Mouse (Mus musculus): Measurements from ENCODE around the gene Rab37. TPM values are rescaled to one million over a fixed set of nuclear protein-coding genes. Genes with fewer than 3 reads are reported as not detected.

Gene Rab37
- polyA plus RNA-seq, 1 experiment from 2014 or later: 3.6 TPM

DNA sequence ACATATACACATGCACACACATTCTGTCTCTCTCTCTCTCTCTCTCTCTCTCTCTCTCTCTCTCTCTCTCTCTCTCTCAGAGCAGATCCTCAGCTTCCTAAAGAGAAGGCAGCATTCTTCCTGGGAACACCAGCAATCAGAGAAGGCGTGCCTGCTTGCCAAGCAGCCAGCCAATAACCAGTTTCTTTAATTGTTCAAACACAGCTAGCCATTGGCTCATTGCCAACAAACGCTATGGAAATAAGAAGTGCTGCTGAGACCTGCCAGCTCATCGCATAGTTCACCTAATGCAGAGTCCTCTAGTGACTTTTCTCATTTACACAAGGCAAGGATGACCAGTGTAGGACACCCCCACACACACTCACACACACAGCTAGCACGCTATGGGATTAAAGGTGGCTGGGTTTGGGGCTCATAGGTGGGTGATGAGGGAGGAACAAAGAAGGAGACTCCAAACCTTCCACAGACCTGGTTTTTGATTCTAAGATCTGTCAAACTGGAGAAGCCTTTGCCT lies 16.2 kb downstream of the Rab37 start:
- Histone ChIP-seq H3K9ac (no peak overlapping the region), H3K27ac (no peak overlapping the region), H3K9me3 (no peaks in the 10 kb centered on the region), H3K4me3 (replicated peaks) (no peak overlapping the region), H3K36me3 (no peaks in the 10 kb centered on the region), H3K27me3 (replicated peaks) (no peaks in the 10 kb centered on the region), H3K4me2 (replicated peaks) (no peak overlapping the region), H3K4me1 (replicated peaks) (0 out of 2 replicates have a peak, but pooled peaks cover 3% of the 10 kb centered on the region)
- 21% methylated on average over 4 of the region's 4 CpGs for WGBS
- no peak for ATAC-seq

DNA sequence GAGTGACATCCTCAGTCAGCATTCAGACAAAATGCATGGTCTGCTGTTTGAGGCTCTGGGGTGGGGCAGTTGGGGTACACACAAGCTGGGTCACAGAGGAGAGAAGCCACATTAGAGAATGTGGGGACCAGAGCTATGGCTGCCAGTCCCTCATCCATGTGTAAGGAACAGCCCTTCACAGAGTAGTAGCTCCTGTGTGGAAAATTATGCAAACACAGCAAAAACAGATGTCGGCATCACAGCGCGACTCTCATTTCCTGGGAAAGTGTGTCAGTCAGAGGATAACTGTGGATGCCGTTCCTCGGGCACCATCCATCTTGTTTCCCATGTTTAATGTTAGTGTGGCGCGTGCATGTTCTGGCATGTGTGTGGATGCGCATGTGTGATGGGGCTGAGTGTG lies 16.9 kb downstream of the Rab37 start:
- no peak overlapping the region for H3K4me2 ChIP-seq (replicated peaks)
- no peaks in the 10 kb centered on the region for H3K9me3 ChIP-seq
- H3K27ac ChIP-seq: no peak overlapping the region
- no peak overlapping the region for H3K9ac ChIP-seq
- no peaks in the 10 kb centered on the region for H3K27me3 ChIP-seq (replicated peaks)
- no peaks in the 10 kb centered on the region for H3K36me3 ChIP-seq
- H3K4me1 ChIP-seq (replicated peaks): 0 out of 2 replicates have a peak, but pooled peaks cover 3% of the 10 kb centered on the region
- no peak for ATAC-seq
- no peak overlapping the region for H3K4me3 ChIP-seq (replicated peaks)
- 87% methylated on average over 8 of the region's 8 CpGs for WGBS

DNA sequence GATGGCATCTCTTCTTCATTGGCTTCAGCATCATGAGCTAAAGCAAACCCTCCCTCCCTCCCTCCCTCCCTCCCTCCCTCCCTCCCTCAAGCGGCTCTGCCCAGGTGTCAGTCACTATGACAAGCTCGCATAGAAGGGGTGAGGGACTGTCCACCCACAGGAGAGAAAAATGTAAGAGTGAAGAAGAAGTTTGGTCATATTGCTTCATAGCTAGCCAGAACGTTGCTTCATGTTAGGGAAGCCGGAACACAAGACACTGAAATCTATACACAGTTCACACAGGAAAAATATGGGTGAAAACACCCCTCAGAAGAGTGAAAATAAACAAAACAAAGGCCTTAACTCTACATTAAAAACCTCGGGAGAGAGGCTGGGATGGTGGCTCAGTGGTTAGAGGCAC lies 19.0 kb downstream of the Rab37 start:
- WGBS: 72% methylated on average over 5 of the region's 5 CpGs
- Histone ChIP-seq H3K9ac (no peak overlapping the region), H3K27ac (no peak overlapping the region), H3K4me1 (replicated peaks) (0 out of 2 replicates have a peak, but pooled peaks cover 3% of the 10 kb centered on the region), H3K36me3 (no peaks in the 10 kb centered on the region), H3K4me3 (replicated peaks) (no peak overlapping the region), H3K9me3 (no peaks in the 10 kb centered on the region), H3K27me3 (replicated peaks) (no peaks in the 10 kb centered on the region), H3K4me2 (replicated peaks) (no peak overlapping the region)
- no peak for ATAC-seq

DNA sequence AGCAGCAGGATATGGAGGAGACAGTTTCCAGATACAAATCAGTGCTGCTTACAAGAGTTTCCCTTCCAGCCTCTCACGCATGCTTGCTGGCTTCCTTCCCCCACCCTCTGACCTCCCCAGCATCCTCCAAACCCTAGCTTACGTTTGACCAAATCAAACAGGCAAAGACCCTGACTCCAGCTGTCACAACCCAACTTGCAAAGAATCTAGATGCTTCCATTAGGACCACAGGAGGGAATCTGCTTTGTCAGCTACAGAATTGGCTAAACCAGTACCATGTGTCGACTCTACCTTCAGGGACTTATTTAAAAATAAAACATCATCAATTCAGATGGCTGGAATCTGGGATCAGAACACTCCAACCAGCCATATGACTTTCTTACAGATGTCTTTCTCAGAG lies 21.0 kb downstream of the Rab37 start:
- Histone ChIP-seq H3K9me3 (no peaks in the 10 kb centered on the region), H3K4me3 (replicated peaks) (no peak overlapping the region), H3K27me3 (replicated peaks) (no peaks in the 10 kb centered on the region), H3K4me1 (replicated peaks) (0 out of 2 replicates have a peak, but pooled peaks cover 3% of the 10 kb centered on the region), H3K4me2 (replicated peaks) (no peak overlapping the region), H3K9ac (no peak overlapping the region), H3K27ac (no peak overlapping the region), H3K36me3 (no peaks in the 10 kb centered on the region)
- 36% methylated on average over 3 of the region's 3 CpGs for WGBS
- no peak for ATAC-seq

DNA sequence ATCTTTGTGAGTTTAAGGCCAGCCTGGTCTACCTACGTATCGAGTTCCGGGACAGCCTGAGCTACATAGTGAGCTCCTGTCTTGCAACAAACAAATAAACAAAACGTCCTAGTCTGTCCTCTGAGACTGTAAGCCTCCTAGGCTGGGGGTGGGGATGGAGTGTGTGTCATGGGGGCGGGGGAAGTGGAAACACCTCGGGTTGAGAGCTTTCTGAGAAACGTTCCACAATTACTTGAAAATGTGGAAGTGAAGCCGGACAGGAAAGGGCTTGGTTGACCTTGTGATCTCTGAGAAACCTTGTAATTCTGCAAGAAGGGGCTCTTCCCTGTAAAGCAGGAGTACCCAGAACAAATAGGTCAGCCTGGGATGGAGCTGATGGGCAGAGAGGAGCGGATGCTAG lies 28.2 kb downstream of the Rab37 start:
- no peaks in the 10 kb centered on the region for H3K27me3 ChIP-seq (replicated peaks)
- H3K4me1 ChIP-seq (replicated peaks): no peaks in the 10 kb centered on the region
- H3K9ac ChIP-seq: no peak overlapping the region
- no peaks in the 10 kb centered on the region for H3K36me3 ChIP-seq
- H3K9me3 ChIP-seq: no peaks in the 10 kb centered on the region
- WGBS: 63% methylated on average over 9 of the region's 9 CpGs
- no peak overlapping the region for H3K4me3 ChIP-seq (replicated peaks)
- no peak for ATAC-seq
- no peak overlapping the region for H3K27ac ChIP-seq
- no peak overlapping the region for H3K4me2 ChIP-seq (replicated peaks)

DNA sequence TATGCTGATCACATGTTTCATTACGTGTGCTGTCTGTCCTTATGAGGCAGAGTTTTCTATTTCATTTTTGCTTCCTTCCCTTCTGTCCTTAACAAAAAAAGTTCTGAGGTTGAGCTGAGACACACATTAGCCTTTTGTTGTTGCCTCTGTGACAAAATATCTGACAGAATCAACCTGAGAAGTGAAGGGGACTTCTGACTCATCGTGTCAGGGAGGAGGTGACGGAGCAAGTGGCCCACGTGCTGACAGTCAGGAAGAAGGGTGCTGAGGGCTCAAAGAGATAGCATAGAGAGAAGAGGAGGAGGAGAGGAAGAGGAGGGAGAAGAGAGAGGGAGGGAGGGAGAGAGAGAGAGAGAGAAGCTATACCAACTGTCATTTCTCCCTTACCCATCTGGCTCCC lies 37.3 kb downstream of the Rab37 start:
- Histone ChIP-seq H3K9ac (no peak overlapping the region), H3K27me3 (replicated peaks) (no peaks in the 10 kb centered on the region), H3K4me1 (replicated peaks) (no peaks in the 10 kb centered on the region), H3K36me3 (no peaks in the 10 kb centered on the region), H3K4me2 (replicated peaks) (no peak overlapping the region), H3K9me3 (no peaks in the 10 kb centered on the region), H3K27ac (no peak overlapping the region), H3K4me3 (replicated peaks) (no peak overlapping the region)
- 75% methylated on average over 4 of the region's 4 CpGs for WGBS
- no peak for ATAC-seq

DNA sequence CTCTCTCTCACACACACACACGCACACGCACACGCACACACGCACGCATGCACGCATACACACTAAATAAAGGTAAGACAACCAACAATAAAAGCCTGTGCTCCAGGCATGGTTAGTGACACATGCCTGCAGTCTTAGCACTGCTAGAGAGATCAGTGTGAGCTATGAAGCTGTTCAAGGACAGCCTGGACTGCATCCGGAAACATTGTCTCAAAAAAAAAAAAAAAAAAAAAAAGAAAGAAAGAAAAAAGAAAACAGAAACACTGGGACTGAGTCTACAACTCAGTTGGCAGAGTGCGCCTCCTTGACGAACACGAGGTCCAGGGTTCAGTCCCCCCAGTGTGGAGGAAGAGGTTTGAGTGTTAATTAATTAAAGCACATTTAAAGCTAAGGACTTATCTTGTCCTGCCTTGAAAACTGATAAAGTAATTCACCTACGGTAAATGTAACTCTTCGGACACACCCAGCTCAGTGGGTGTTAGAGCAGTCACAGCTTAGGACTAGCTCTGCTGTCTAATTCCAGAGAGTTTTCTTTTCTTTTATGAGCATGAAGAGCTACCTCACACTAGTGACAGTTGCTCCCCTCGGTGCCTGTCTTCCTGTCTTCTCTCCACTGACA lies 38.4 kb downstream of the Rab37 start:
- Histone ChIP-seq H3K27me3 (replicated peaks) (no peaks in the 10 kb centered on the region), H3K4me2 (replicated peaks) (no peak overlapping the region), H3K36me3 (no peaks in the 10 kb centered on the region), H3K9ac (no peak overlapping the region), H3K9me3 (no peaks in the 10 kb centered on the region), H3K4me1 (replicated peaks) (no peaks in the 10 kb centered on the region), H3K27ac (no peak overlapping the region), H3K4me3 (replicated peaks) (no peak overlapping the region)
- WGBS: 86% methylated on average over 13 of the region's 13 CpGs
- no peak for ATAC-seq

DNA sequence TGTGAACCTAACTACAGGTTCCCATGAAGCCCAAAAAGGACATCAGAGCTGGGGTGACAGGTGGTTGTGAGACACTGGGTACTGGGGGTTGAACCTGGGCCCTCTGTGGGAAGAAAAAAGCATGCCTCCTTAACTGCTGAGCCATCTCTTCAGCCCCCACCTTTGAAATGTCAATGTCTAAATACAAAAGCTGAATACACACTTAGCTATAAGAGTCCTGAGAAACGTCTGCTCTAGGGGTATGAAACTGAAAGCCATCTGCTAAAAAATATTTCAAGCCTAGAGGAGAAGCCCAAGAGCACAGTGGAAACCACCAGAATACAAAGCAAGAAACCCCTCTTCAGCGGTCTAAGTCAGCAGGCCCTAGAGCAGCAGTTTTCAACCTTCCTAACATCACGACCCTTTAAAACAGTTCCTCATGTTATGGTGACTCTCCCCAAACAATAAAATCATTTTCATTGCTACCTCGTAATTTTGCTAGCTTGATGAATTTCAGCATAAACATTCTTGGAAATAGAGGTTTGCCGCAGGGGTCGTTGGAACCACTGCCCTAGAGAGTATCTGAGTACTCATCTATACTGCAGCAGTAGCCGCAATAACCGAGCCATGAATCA lies 40.6 kb downstream of the Rab37 start:
- no peak overlapping the region for H3K9ac ChIP-seq
- no peaks in the 10 kb centered on the region for H3K27me3 ChIP-seq (replicated peaks)
- ATAC-seq: no peak
- H3K27ac ChIP-seq: no peak overlapping the region
- 64% methylated on average over 8 of the region's 8 CpGs for WGBS
- no peaks in the 10 kb centered on the region for H3K36me3 ChIP-seq
- no peaks in the 10 kb centered on the region for H3K4me1 ChIP-seq (replicated peaks)
- no peak overlapping the region for H3K4me2 ChIP-seq (replicated peaks)
- H3K4me3 ChIP-seq (replicated peaks): no peak overlapping the region
- no peaks in the 10 kb centered on the region for H3K9me3 ChIP-seq

DNA sequence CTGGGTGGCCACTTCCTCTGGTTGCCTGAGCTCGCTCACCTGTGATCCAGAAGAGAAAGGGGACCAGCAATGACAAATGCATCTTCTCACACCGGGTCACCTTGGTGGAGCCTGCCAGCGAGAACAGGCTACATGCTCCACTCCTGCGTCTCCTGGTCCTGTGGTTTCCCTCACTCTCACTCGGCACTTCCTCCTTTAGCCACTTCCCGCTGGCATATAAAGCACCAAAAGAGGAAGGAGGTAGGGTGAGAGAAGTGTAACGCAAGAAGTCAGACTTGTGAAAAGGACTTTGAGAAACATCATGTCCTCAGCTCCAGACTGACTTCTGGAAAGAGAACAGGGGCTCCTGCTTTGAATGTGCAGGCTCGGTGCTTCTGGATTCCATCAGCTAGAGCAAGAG lies 42.6 kb downstream of the Rab37 start, which contains the start of gene Cd300lf:
Cd300lf (minus strand) TSS at position 193 of the 400 bp plus-strand sequence.
- Histone ChIP-seq H3K36me3 (no peaks in the 10 kb centered on the region), H3K27me3 (replicated peaks) (no peaks in the 10 kb centered on the region), H3K9ac (no peak within 1 kb of the TSS), H3K4me3 (replicated peaks) (no peak within 1 kb of the TSS), H3K4me2 (replicated peaks) (no peak within 1 kb of the TSS), H3K27ac (no peak within 1 kb of the TSS), H3K4me1 (replicated peaks) (no peaks in the 10 kb centered on the region), H3K9me3 (no peaks in the 10 kb centered on the region)
- WGBS: 81% methylated on average over 8 of the region's 8 CpGs
- ATAC-seq: no peak

DNA sequence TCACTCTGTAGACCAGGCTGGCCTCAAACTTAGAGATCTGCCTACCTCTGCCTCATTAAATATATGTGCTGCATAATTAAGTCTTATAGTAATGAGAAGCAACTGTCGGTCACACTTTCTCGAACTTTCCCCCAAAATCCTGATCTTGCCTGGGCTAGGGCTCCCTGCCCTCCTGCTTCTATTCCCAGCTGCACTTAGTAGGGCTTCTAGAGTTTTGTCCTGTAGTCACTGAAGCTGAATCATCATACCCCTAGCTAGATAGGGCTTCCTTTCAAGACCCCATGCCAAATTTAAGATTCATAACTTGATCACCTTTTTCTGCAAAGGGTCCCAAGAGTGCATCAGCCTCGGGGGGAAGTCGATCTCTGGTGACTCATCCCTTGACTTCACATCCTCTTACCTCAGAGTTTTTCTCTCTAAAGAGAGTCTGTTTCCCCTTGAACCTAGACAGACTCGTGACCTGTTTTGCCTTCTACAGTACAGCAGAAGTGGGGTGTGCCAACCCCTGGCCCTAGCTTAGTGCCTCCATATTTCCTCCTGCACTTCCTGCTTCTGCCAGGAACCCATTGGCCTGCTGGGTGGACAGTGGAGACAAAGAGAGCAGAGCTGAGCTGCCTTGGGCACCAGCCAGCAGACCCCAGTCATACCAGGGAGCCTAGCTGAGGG lies 47.5 kb downstream of the Rab37 start:
- no peak overlapping the region for H3K27ac ChIP-seq
- H3K4me3 ChIP-seq (replicated peaks): no peak overlapping the region
- no peak for ATAC-seq
- H3K9me3 ChIP-seq: no peaks in the 10 kb centered on the region
- H3K4me2 ChIP-seq (replicated peaks): no peak overlapping the region
- H3K4me1 ChIP-seq (replicated peaks): no peaks in the 10 kb centered on the region
- H3K9ac ChIP-seq: no peak overlapping the region
- H3K27me3 ChIP-seq (replicated peaks): 0 out of 2 replicates have a peak, but pooled peaks cover 3% of the 10 kb centered on the region
- WGBS: 72% methylated on average over 5 of the region's 5 CpGs
- no peaks in the 10 kb centered on the region for H3K36me3 ChIP-seq

DNA sequence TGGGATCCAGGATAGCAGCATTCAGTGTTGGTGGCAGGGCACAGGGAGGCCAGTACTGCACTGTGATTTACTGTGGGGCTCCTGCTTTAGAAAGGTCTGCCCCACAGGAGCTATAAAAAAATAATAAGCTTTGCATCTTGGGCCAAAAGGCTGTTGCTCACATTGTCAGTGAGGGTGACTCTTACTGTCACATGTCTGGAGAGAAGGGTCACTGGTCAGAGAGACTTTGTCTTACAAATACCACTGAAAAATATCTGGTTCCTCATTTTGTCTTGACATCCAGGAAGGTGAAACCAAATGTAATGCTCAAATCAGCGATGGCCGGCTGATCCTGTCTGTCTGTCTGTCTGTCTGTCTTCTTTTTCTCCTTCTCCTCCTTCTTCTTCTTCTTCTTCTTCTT lies 50.7 kb downstream of the Rab37 start:
- Histone ChIP-seq H3K4me2 (replicated peaks) (no peak overlapping the region), H3K27me3 (replicated peaks) (0 out of 2 replicates have a peak, but pooled peaks cover 3% of the 10 kb centered on the region), H3K9ac (no peak overlapping the region), H3K27ac (no peak overlapping the region), H3K4me1 (replicated peaks) (no peaks in the 10 kb centered on the region), H3K9me3 (no peaks in the 10 kb centered on the region), H3K36me3 (no peaks in the 10 kb centered on the region), H3K4me3 (replicated peaks) (no peak overlapping the region)
- ATAC-seq: no peak
- WGBS: 76% methylated on average over 2 of the region's 2 CpGs

DNA sequence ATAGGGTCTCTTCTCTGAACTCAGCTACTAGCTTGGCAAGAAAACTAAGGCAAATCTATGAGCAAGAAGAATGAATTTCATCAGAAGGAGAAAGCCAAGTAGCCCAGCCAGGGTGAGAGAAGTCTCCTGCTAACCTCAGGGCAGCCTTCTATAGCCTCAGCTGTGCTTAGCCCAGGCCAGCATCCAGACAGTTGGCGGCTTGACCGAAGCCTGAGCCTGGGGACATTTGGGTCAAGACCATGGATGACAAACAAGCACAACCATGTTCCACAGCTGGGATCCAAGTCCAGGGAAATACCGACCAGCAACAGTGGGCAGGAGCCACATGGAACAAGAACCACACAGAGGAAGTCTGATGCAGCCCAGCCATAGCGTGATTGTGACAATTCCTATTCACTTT lies 56.6 kb downstream of the Rab37 start:
- H3K9me3 ChIP-seq: no peaks in the 10 kb centered on the region
- no peak overlapping the region for H3K27ac ChIP-seq
- 0 out of 2 replicates have a peak, but pooled peaks cover 4% of the 10 kb centered on the region for H3K4me1 ChIP-seq (replicated peaks)
- no peaks in the 10 kb centered on the region for H3K27me3 ChIP-seq (replicated peaks)
- H3K36me3 ChIP-seq: no peaks in the 10 kb centered on the region
- 81% methylated on average over 4 of the region's 4 CpGs for WGBS
- ATAC-seq: no peak
- H3K4me2 ChIP-seq (replicated peaks): no peak overlapping the region
- H3K9ac ChIP-seq: no peak overlapping the region
- no peak overlapping the region for H3K4me3 ChIP-seq (replicated peaks)

All from intestine, embryonic 15.5 days (tissue).